Mouse (Mus musculus) cerebellum, adult 11 months (tissue): ENCODE results near the gene Rdh12.
"Not testable (repeated sequence)": the region's sequence is repeated elsewhere in the genome, so short reads cannot be mapped to it uniquely, and the experiment has no call there.

Experiments used
- DNase-seq: peaks from one replicate; pipeline ENCODE4 v3.0.0; 2022

Gene Rdh12

DNA sequence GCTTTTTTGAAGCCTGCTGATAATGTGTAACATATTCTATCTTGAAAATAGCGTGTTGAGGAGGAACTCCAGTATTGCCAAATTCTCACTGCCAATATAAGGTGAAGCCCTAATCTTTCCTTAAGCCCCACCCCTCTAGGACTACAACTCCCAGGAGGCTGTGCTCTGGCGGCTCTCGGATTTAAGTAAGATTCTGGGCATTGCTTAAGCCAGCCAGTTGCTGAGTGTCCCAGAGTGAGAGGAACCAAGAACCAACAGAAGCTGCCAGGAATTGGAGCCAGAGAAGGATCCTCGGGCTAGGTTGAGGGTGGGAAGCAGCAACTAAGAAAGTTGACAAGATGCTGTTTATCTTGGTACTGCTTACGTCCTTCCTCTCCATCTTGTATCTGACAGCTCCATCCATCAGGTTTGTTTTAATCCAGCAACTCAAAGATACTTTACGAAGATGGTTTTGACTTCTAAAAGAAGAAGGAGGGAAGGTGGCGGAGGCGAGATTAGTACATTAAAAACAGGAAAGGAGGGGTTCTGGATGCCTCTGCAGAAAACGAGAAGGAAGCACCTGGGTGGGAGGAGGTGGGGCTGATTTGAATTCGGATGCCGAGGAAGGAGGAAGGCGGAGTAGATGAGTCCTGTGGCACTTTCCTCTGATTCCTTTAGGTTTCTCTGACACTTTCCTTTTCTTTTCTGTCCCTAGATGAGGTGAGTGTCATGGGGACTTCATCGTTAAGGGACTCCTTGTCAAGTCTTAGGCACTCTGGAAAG is at the start of gene Rdh12:
Gene Rdh12 (plus strand): TSS at position 212 of the 762 bp plus-strand sequence.
- no peak for DNase-seq

- DNase-seq, result no peak
These were observed 45.8 kb upstream of the Rdh12 start for GRCm38 (mm10) chr12:79162876-79163275.

DNA sequence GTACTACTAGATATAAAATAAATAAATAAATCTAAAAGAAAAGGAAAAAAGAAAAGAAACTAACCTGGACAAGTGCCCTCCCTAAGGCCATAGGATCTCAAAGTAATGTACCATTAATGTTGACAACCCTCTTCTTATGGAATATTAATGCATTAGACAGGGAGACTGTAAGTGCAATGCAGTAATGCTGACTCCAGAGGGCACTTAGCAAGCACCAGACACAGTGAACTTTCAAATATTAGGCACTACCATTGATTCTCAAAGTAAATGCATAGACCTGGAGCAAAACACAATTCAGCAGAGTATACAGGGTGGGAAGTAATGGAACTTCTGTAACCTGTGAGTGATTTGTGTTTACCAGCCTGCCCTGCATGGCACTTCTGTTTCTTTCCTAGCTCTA is 39.5 kb upstream of the Rdh12 start:
- no peak for DNase-seq

DNA sequence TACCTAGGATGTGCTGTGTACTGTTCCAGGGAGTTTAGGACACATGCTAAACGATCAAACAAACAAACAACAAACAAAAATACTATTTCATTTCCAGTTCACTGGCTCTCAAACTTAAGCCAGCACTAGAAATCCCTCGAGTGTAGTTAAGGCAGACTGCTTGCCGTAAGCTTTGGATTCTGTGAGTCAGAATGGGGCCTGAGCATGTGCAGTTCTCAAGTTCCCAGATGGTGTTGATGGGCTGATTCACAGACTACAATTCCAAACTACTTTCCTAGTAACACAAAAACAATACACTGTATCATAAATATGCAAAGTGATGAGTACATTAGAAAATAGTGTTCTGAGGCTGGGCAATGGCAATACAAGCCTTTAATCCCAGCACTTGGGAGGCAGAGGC is 38.3 kb upstream of the Rdh12 start:
- DNase-seq, result no peak

DNA sequence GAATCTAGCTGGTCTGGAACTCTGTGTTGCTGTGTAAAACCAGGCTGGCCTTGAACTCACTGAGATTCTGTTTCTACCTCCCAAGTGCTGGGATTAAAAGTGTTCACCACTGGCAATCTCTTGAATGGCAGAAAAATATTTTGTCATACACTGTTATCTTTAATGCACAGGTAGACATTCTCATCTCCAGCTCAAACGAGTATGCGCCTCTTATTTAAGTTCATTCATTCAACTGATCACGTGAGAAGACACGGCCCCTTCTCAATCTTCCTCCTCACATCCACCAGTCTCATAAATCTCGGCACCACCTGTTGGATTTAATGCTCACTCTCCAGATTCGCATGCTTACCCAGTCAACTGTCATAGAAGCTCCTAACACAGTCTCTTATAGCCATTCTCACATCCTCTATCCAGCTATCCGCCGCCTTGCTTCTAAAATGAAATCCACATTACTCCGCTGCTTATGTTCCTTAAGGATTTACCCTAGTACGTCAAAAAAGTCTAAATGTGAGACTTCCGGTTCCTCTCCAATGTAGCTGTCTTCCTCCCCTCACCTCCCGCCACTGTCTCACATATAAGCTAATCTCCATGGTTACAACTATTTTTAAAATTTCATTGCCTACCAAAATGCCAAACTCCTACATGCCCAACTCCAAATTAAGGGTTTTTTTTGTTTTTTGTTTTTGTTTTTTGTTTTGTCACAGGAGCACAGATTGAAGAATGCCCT is 37.3 kb upstream of the Rdh12 start:
- DNase-seq, result peak; percentile 12

- DNase-seq, result peak; percentile 86
These were observed 36.4 kb upstream of the Rdh12 start, which contains the start of gene Vti1b for GRCm38 (mm10) chr12:79172019-79172941. TSS of gene Vti1b (minus strand) at chr12:79172667.

GRCm38 (mm10) chr12:79173721-79174120 is 35.0 kb upstream of the Rdh12 start:
- DNase-seq, result no peak

DNA sequence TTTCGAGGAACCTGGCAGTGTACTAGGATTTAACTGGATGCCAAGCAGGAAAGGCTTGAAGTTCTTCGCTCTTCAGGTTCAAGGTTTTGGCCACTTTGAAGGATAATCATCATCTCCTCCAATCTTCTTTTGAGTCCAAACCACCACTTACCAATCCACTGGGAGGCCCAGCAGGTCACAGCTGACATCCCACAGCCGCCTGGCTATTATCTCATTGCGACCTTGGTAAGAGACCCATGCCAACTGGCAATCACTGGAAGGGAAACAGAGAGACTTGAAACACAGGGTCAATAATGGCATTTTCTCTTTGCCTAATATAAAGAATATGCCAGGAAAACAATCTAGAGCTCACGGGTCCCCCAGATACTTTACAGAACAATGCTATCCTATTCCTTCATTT is 32.7 kb upstream of the Rdh12 start:
- no peak for DNase-seq

DNA sequence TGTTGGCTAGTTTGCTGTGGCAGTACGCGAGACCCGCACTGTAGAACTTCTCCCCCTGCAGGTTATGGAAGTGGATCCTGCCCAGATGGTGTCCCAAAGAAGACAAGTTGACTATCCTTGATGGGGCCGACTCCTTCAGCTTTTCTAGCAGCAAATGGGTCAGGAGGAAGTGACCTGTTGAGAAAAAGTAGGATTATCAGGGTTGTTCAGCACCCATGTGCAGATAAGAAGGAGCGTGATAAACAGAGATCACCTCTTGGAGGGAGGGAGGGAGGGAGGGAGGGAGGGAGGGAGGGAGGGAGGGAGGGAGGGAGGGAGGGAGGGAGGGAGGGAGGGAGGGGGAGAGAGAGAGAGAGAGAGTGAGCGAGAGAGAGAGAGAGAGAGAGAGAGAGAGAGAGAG is 23.6 kb upstream of the Rdh12 start:
- not testable (repeated sequence) for DNase-seq

DNA sequence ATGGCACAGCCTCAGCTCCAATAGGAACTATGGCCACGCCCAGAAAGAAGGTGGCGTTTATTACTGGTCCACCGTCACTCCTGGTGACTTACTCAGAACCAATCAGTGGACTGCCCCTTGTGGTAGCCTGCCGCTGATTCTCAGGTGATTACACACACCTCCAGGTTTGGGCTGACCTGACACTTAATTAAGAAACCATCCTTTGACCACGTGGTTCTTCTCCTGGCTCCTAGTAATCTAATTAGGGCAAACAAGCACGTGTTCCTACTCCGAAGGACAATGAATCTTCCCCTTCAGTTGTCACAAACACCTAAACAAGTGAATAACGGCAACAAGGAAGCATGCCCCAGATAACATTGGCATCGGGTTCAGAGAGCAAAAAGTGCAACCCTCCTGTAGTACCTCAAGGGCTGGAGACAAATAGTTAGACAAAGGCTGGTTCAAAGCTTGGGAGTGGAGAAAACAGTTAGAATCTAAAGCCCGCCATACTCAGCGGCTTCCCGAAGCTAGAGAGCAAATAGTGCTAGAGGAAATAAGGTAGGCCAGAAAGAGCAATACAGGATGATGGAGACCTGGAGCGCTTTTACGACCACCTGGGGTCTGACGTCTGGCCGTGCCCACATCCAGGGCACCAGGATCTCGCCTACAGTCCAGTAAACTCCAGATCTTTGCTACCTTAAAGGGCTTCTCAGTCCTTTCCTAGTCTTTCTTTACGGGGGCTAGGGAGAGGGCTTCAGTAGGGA is 17.6 kb upstream of the Rdh12 start:
- peak; percentile 48 for DNase-seq

- DNase-seq, result peak; percentile 49
These were observed 17.0 kb upstream of the Rdh12 start for GRCm38 (mm10) chr12:79191701-79192100.

- no peak for DNase-seq
These were observed 16.5 kb upstream of the Rdh12 start, which contains the start of gene Rdh11 for GRCm38 (mm10) chr12:79192193-79192592. TSS of gene Rdh11 (minus strand) at chr12:79192293.

DNA sequence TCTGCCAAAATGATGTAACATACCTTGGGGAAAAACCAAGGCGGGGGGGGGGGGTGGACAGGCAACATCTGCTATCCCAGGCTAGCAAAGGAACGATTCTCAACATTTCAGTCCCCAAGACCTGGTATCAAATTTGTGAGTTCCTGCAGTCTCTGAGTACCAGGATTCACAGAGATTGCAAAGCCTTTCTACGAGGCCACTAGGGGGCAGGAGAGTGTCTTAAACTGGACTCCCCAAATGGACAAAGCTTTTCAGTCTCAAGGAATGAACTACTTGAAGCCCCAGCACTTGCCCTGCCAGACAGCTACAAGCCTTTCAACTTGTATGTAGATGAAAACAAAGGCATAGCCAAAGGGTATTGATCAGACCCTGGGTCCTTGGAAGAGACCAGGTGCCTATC is 15.3 kb upstream of the Rdh12 start:
- peak; percentile 50 for DNase-seq

DNA sequence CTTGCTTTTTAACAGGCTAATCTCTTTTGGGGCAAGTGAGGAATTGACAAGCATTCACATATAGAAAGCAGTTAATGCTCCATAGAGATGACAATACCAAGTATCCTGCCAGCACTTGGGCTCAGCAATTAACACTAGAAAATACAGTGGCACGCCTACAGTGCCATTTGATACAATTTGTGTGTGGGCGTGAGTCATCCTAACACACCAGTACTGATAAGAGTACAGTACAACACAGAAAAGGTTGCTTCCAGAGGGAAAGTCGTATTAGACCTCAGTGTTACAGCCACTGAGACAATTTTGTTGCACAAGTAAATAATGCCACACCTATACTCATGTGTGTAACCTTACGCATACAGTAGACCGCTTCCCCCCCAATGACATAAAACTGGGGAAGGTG is 11.6 kb upstream of the Rdh12 start:
- no peak for DNase-seq

DNA sequence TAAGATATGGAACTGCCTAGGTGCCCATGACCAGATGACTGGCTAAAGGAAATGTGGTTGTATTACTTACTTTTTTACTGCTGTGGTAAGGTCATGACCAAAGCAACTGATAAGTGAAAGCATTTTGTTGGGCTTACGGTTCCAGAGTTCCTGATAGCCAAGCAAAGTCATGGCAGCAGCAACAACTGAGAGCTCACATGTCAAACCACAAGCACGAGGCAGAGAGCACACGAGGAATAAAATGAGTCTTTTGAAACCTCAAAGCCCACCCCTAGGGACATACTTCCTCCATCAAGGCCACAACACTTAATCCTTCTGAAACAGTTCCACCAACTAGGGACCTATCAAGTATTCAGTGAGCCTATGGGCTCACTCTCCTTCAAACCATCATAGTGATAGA is 6.8 kb upstream of the Rdh12 start:
- no peak for DNase-seq

DNA sequence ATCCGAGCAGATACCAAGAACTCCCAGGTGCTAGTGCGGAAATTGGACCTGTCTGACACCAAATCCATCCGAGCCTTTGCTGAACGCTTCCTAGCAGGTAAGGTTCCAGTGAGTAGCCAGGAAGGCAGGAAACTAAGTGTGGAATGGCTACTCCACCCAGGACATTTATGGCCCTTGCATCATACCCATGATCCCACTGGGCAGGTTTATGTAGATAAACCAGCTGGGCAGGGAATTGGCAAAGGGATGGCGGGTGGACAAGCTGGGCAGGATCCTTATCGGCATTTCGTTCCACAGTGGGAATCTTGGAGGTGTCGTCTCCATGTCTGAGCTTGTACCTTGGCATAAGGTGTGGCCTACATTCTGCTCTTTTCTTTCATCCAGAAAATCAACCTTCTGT is 2.7 kb downstream of the Rdh12 start:
- DNase-seq, result no peak

- no peak for DNase-seq
These were observed 8.8 kb downstream of the Rdh12 start for GRCm38 (mm10) chr12:79217511-79217910.

DNA sequence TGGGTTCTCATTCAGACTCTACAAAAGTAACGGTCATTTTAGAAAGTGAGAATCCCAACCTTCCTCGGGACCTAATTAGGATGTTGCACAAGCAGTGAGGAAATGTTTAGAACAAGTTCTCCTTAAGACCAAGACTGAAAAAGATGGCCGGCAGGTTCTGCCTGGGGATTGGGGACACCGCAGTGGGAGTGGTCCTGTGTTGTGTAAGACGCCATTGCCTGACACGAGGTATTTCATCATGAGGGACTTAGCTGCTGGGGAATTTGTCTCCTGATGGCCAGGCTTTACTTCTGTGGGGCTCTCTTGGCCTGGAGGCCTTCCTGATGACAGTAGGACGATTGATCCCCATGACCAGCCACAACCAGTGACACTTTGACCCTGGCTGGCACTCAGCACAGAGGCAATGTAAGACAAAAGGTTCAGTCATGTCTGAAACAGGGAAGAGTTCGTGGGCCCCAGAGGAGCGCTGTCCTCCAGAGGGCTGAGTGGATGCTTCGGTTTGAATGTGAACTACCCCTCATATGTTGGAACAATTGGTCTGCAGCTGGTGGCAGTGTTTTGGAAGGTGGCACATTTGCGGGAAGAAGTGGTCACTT is 26.9 kb downstream of the Rdh12 start:
- DNase-seq, result no peak

DNA sequence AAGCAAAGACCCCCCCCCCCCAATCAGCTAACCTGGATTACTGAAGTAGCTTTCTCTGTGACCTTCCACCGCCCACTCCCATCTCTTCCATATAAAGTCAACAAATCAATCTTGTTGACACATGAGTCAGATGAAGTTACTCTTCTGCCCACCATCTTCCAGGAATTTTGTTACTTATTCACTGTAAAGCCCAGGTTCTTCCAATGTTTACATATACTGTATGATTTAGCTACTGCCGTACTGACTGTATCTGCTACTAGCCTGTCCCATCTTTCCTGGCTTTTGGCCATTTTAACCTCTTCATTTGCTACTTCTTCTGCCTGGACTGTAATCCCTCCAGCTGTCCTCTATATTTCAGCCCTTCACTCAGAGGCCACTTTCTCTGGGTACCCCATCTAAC is 33.3 kb downstream of the Rdh12 start:
- DNase-seq, result no peak

DNA sequence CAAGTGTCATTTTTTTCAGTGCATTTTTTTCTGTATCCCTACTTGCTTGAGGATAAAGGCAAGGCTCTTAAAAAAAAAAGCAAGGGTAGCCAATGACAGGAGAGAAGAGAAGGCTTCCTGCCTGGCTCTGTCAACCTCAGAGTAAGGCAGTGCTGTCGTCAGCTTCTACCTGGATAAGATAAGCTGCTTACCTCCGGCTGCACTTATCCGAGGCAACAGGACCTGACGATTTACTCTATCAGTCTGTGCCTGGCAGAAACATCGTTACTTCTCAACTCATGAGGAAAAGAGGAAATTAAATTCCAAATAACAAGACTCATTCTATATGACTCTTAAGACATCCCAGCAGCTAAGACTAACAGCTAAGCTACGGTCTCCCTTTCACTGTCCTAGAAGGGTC is 34.2 kb downstream of the Rdh12 start:
- no peak for DNase-seq

GRCm38 (mm10) chr12:79248110-79248509 is 39.4 kb downstream of the Rdh12 start:
- DNase-seq, result no peak
